Mouse (Mus musculus): ENCODE measurements around the gene Frrs1l. TPM values are rescaled to one million over a fixed set of nuclear protein-coding genes. Genes with fewer than 3 reads are reported as not detected.

Frrs1l gene
- polyA plus RNA-seq, 1 experiment from 2014 or later = 0.11 TPM

DNA sequence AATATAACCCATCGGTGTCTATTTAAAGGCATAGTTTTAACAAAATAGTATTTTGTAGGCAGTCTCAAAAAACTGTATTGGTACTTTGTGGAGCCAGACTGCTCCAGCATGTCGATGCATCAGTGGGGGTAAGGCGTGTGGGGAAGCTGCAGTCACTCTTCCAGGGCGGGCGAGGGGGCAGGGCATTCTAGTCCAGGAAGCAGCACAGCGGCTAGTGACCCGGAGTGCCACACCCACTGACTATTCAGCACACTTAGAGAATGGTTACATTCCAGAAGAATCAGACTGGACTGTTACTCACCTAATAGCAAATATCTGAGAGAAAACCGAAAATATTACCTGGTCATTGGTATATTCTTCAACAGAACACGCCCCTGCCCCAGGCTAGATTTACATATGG is 32.7 kb downstream of the Frrs1l start:
- Histone ChIP-seq H3K27me3 (ENCODE audit: insufficient read depth, poor library complexity, severe bottlenecking) (no peaks in the 10 kb centered on the region), H3K4me3 (no peak overlapping the region), H3K4me1 (peaks cover 9% of the 10 kb centered on the region), H3K27ac (no peak overlapping the region), H3K9me3 (no peaks in the 10 kb centered on the region), H3K36me3 (no peaks in the 10 kb centered on the region)
- DNase-seq (ENCODE audit: low spot score) = no peak
- WGBS = 42% methylated on average over 9 of the region's 9 CpGs

DNA sequence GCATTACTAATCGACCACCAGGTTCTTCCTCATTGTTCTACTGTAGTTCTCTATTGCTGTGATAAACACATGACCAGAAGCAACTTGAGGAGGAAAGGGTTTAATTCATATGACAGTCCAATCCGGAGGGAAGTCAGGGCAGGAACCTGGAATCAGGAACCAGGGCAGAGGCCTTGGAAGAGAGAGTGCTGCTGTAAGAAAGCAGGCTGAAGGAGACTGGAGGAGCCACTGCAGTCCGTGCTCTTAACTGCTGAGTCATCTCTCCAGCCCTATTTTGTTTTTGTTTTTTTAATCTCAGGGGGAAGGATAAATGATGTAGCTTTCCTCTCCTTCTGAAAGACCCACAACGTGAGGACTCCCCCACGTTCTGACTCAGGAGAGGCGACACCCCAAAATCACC is 37.0 kb downstream of the Frrs1l start:
- no peak for DNase-seq (ENCODE audit: low spot score)
- H3K4me1 ChIP-seq = peaks cover 9% of the 10 kb centered on the region; the same call in 1 of the 2 replicates
- WGBS = 55% methylated on average over 6 of the region's 6 CpGs
- H3K9me3 ChIP-seq = no peaks in the 10 kb centered on the region
- H3K27me3 ChIP-seq (ENCODE audit: insufficient read depth, poor library complexity, severe bottlenecking) = no peaks in the 10 kb centered on the region
- H3K4me3 ChIP-seq = no peak overlapping the region
- no peaks in the 10 kb centered on the region for H3K36me3 ChIP-seq
- no peak overlapping the region for H3K27ac ChIP-seq

DNA sequence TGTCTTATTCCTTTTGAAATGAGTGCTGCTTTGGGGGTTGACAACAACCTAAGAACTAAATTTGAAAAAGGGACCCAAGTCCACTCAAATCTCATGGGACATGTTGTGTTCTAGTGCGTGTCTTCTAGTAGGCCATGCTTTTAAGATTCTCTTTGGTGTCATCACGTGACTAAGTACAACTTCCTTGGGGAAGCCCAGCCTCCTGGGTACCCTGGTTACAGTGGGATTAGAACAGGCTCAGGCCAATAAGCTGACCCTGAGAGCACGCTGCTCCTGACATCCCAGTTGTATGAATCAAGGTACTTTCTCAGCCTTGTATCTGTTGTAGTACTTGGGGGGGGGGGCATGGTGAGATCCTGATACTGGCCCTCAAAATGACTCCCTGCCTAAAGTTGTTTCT is 38.5 kb downstream of the Frrs1l start:
- Histone ChIP-seq H3K4me1 (0 out of 2 replicates have a peak, but pooled peaks cover 4% of the 10 kb centered on the region), H3K36me3 (no peaks in the 10 kb centered on the region), H3K9me3 (no peaks in the 10 kb centered on the region), H3K4me3 (no peak overlapping the region), H3K27ac (no peak overlapping the region), H3K27me3 (ENCODE audit: insufficient read depth, poor library complexity, severe bottlenecking) (no peaks in the 10 kb centered on the region)
- no peak for DNase-seq (ENCODE audit: low spot score)
- WGBS = 81% methylated on average over 3 of the region's 3 CpGs

DNA sequence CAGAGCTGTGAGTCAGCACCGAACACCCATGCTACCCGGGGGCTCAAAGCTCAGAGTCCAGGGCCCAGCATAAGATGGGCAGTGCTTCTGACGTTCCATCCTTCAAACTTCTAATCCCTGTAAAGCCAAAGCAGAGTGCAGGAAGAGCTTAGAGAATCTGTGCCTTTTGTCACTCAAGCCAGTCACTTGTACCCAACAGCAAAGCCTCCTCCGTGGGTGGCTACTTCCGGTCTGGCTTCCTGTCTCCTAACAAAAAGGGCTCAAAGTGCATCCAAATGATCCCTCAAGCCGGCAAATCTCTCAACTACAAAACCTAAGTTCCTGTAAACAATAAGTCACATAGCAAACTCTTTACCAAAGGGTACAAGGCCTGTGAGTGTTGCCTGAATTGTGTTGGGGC is 40.7 kb downstream of the Frrs1l start:
- H3K9me3 ChIP-seq = no peaks in the 10 kb centered on the region
- WGBS = 72% methylated on average over 6 of the region's 6 CpGs
- H3K27me3 ChIP-seq (ENCODE audit: insufficient read depth, poor library complexity, severe bottlenecking) = no peaks in the 10 kb centered on the region
- H3K36me3 ChIP-seq = no peaks in the 10 kb centered on the region
- H3K4me1 ChIP-seq = peaks cover 13% of the 10 kb centered on the region
- H3K4me3 ChIP-seq = no peak overlapping the region
- DNase-seq (ENCODE audit: low spot score) = no peak
- H3K27ac ChIP-seq = no peak overlapping the region

DNA sequence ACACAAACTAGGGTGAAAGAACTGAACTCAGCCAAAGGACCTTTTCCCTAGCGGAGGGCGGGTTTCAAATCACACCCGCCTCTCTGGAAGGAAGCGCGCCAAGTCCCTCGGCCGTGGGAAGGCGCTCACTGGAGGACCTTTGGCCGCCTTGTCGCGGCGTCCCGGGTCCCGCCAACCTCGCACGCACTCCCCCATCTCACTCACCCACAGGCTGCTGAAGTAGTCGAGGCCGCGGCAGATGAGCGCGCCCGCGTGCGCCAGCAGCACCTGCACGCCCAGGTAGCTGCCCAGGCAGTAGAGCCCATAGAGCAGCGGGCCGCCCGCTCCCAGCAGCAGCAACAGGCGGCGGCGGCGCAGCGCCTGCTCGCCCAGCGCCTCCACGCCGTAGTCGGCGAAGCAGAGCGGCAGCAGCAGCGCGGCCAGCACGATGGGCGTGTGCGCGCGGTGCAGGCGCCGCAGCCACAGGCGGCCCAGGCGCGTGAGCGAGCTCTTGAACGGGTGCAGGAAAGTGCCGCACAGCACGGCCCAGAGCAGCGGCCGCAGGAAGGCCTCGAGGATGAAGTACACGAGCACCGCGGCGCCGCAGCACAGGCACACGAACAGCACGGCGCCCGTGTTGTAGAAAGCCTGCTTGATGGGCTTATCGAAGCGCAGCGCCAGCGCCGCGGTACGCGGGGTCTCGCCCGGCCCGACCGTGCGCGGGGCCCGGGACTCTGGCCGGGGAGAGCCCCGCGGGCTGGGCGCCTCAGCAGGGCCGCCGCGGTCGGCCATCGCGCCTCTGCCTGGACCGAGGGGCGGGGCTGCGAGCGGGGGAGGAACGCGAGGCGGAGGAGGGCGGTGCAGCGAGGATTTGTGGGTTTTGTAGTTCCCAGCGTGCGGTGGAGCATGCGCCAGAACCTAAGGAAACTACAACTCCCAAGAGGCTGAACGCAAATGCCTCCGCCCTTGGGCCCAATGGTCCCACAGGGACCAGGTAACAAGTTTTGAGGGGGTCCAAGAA is 43.2 kb downstream of the Frrs1l start, which contains the start of gene Tmem245:
Gene Tmem245 (minus strand): TSS at position 797 of the 1,000 bp plus-strand sequence.
- under 1% methylated on average over 107 of the region's 107 CpGs for WGBS
- peak within 1 kb of the TSS; percentile 86 for H3K4me3 ChIP-seq
- no peaks in the 10 kb centered on the region for H3K9me3 ChIP-seq
- H3K4me1 ChIP-seq = peaks cover 36% of the 10 kb centered on the region
- H3K27ac ChIP-seq = peak within 1 kb of the TSS; percentile 94
- H3K27me3 ChIP-seq (ENCODE audit: insufficient read depth, poor library complexity, severe bottlenecking) = no peaks in the 10 kb centered on the region
- H3K36me3 ChIP-seq = no peaks in the 10 kb centered on the region
- peak; percentile 97 for DNase-seq (ENCODE audit: low spot score)

DNA sequence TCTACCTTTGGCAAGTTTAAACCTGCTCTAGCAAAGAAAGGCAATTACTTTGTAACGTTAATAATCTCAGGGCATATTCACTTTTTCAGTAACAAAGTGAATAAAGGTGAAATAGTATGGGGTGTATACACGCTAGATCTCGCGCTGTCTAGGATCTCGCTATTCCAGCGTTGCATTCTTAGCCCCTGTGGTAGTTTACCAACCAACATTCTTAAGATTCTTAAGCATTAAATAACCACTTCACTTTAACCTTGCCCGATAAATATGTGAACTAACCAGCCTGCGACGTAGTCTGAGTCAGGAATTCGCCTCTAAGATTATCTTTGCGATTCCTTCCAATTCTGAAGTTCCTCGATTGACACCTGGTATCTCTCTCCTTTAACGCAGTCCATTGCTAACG is 44.0 kb downstream of the Frrs1l start:
- Histone ChIP-seq H3K27ac (peak overlapping the region; percentile 94), H3K4me3 (peak overlapping the region; percentile 86), H3K27me3 (ENCODE audit: insufficient read depth, poor library complexity, severe bottlenecking) (no peaks in the 10 kb centered on the region), H3K4me1 (peaks cover 42% of the 10 kb centered on the region), H3K9me3 (no peaks in the 10 kb centered on the region), H3K36me3 (no peaks in the 10 kb centered on the region)
- 1% methylated on average over 14 of the region's 14 CpGs for WGBS
- no peak for DNase-seq (ENCODE audit: low spot score)

DNA sequence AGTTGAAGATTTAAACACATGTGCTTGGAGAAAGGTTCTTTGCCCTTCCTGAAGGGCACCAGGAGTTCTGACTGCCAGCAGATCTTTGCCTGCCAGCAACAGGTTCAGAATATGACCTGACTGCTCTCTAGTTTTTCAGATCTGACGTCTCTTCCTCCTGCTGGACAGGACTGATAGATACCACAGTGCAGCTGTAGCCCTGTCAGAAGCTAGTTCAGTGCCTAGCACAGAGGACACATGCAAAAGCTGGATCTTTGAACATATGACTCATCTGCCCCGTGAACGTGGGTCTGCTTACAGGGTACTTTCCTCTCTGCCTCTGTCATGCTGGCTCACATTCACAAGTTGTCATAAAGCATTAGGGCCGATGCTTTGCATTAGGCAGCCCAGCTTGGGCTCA is 45.9 kb downstream of the Frrs1l start:
- Histone ChIP-seq H3K27ac (peak overlapping the region; percentile 17), H3K27me3 (ENCODE audit: insufficient read depth, poor library complexity, severe bottlenecking) (no peaks in the 10 kb centered on the region), H3K4me3 (peak overlapping the region; percentile 10; the same call in 1 of the 2 replicates), H3K36me3 (no peaks in the 10 kb centered on the region), H3K9me3 (no peaks in the 10 kb centered on the region), H3K4me1 (peaks cover 59% of the 10 kb centered on the region)
- no peak for DNase-seq (ENCODE audit: low spot score)
- WGBS = 34% methylated on average over 4 of the region's 4 CpGs

DNA sequence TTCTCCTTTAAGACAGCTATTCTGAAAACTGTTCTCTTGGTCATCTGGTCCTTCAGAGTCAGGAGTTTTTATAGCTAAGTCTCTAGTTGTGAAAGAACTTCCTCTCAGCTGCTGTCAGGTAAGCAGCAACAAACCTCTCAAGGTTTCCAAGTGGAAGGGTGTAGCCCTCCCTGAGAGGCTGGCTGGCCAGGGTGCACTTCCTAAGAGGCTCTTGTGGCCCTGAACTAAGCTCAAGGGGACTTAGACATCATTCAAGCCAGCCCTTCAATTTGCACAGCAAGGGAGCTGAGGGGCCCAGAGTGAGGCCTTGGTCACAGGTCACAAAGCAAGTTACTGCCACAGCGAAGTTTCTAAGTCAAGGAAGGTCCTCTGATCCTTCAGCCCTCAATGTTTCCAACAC is 46.9 kb downstream of the Frrs1l start:
- 68% methylated on average over 1 of the region's 1 CpGs for WGBS
- Histone ChIP-seq H3K4me3 (no peak overlapping the region), H3K36me3 (0 out of 2 replicates have a peak, but pooled peaks cover 3% of the 10 kb centered on the region), H3K27ac (peak overlapping the region; percentile 17), H3K9me3 (no peaks in the 10 kb centered on the region), H3K27me3 (ENCODE audit: insufficient read depth, poor library complexity, severe bottlenecking) (no peaks in the 10 kb centered on the region), H3K4me1 (peaks cover 65% of the 10 kb centered on the region)
- DNase-seq (ENCODE audit: low spot score) = no peak

DNA sequence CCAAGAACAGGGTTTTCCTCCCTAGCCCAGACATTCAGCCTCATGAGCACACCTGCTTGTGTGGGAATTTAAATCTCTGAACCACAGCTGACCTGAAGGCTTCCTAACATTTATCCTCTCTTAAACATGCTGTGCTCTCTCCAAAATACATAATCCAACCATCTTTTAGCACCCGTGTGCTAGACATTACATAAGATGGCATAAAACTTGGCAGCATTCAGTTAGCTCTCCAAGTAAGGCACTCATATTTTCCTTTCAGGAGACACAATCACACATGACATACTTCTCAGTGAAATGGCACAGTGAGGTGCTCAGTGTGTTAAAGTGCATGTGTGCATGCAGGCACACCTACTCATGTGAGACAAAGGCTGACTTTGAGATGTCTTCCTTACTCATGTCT is 47.6 kb downstream of the Frrs1l start:
- DNase-seq (ENCODE audit: low spot score) = no peak
- Histone ChIP-seq H3K27me3 (ENCODE audit: insufficient read depth, poor library complexity, severe bottlenecking) (no peaks in the 10 kb centered on the region), H3K27ac (peak overlapping the region; percentile 17), H3K4me3 (no peak overlapping the region; the same call in 1 of the 2 replicates), H3K9me3 (no peaks in the 10 kb centered on the region), H3K36me3 (0 out of 2 replicates have a peak, but pooled peaks cover 3% of the 10 kb centered on the region), H3K4me1 (peaks cover 68% of the 10 kb centered on the region)
- WGBS = 88% methylated on average over 1 of the region's 1 CpGs

DNA sequence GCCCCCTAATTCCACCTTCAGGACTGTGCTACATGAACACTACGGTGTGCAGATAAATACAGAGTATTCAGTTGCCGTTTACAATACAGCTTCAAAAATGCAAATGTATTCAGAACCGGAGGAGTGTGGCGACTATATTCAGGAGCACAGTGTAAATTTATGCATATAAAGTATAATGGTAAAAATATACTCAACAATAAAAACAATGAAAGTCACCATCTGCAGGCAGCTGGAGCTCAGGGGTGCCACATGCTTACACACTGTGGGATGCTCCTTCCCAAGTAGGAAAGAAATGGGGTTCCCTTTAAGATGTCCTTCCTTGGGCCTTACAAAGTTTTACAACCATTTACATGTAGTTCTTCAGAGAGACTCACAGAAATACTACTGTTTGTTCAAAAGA is 48.7 kb downstream of the Frrs1l start:
- H3K27me3 ChIP-seq (ENCODE audit: insufficient read depth, poor library complexity, severe bottlenecking) = no peaks in the 10 kb centered on the region
- peaks cover 79% of the 10 kb centered on the region for H3K4me1 ChIP-seq
- no peak for DNase-seq (ENCODE audit: low spot score)
- no peak overlapping the region for H3K27ac ChIP-seq
- 0 out of 2 replicates have a peak, but pooled peaks cover 3% of the 10 kb centered on the region for H3K36me3 ChIP-seq
- H3K4me3 ChIP-seq = no peak overlapping the region
- no peaks in the 10 kb centered on the region for H3K9me3 ChIP-seq
- WGBS = 82% methylated on average over 4 of the region's 4 CpGs

DNA sequence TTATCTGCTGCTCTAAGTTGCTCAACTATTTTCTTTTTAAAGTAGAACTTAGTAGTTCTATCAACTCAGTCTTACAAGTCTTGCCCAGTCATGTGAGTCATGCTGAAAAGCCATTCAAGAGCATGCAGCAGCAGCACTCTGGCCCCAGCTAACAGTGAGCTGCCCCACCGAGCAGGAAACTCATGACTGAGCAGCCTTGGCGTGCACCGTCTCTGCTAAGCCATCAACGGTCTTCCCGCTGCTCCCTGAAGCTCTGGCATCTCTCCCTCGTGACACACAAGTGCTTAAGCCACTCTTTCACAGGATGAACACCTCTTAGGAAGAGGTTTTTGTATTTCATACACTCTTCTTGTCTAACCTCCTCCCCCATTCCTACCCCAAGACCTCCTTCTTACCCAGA is 53.1 kb downstream of the Frrs1l start:
- peaks cover 34% of the 10 kb centered on the region for H3K36me3 ChIP-seq
- H3K27me3 ChIP-seq (ENCODE audit: insufficient read depth, poor library complexity, severe bottlenecking) = no peaks in the 10 kb centered on the region
- no peaks in the 10 kb centered on the region for H3K9me3 ChIP-seq
- peak overlapping the region; percentile 60; the same call in 1 of the 2 replicates for H3K27ac ChIP-seq
- DNase-seq (ENCODE audit: low spot score) = no peak
- no peak overlapping the region for H3K4me3 ChIP-seq
- H3K4me1 ChIP-seq = peaks cover 59% of the 10 kb centered on the region
- 28% methylated on average over 6 of the region's 6 CpGs for WGBS

DNA sequence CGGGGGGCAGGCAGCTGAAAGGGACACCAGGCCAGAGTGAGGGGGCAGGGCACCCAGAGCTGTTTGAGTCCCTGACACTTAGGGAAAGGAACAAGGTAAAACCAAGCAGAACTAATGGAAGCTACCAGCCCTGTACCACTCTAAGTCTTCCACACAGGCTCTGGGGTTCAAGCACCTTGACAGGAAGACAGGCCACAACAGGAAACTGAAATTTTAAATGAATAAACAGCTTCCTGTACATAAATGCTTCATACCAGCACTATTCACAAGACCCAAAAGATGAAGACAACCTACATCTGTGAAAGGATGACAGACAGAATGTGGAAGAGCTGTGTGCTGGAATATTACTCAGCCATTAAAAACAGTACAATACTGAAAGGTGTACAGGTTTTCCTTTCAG is 54.9 kb downstream of the Frrs1l start:
- WGBS = no CpG with 5 or more reads among the region's 1 CpGs
- Histone ChIP-seq H3K36me3 (peaks cover 35% of the 10 kb centered on the region), H3K27me3 (ENCODE audit: insufficient read depth, poor library complexity, severe bottlenecking) (no peaks in the 10 kb centered on the region), H3K4me3 (no peak overlapping the region), H3K27ac (no peak overlapping the region), H3K4me1 (peaks cover 62% of the 10 kb centered on the region), H3K9me3 (no peaks in the 10 kb centered on the region)
- DNase-seq (ENCODE audit: low spot score) = no peak

DNA sequence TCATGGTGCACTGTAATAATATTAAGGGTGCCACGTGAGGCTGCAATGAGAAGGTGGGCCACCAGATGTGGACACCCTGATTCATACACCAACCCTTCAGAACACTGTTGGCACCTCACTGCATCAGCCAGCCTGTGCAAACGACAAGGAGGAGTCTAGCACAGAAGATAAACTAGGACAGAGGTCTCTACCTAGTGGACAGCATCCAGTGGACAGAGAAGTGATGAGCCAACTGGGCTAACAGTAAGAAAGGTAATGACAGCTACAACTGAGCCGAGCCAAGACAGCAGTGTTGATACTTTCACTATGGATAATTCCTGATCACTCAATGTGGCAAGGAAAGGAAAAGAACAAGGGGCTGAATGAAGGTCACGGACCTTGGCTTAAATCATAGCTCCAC is 57.0 kb downstream of the Frrs1l start:
- Histone ChIP-seq H3K36me3 (peaks cover 37% of the 10 kb centered on the region), H3K4me1 (peaks cover 64% of the 10 kb centered on the region), H3K9me3 (no peaks in the 10 kb centered on the region), H3K27me3 (ENCODE audit: insufficient read depth, poor library complexity, severe bottlenecking) (no peaks in the 10 kb centered on the region), H3K27ac (0 out of 2 replicates have a peak overlapping the region, but pooled peaks have one; percentile 62), H3K4me3 (no peak overlapping the region)
- 82% methylated on average over 4 of the region's 4 CpGs for WGBS
- no peak for DNase-seq (ENCODE audit: low spot score)

Data from heart, embryonic 10.5 days (tissue).